Mouse (Mus musculus) myocyte (in vitro differentiated cells): Measurements from ENCODE around the gene Cog8.

Source experiments
- CEBPB ChIP-seq: IDR thresholded peaks from 2 replicates; pipeline ENCODE4 v1.6.1; 2011; ENCODE audit warnings: mild to moderate bottlenecking, moderate library complexity; ENCODE audit not compliant: poor library complexity, insufficient read depth, severe bottlenecking
- E2F4 ChIP-seq: IDR thresholded peaks from one replicate; pipeline ENCODE4 v1.6.1; 2011; ENCODE audit warnings: mild to moderate bottlenecking, control low read depth, moderate library complexity; ENCODE audit not compliant: insufficient read depth
- MAX ChIP-seq: IDR thresholded peaks from one replicate; pipeline ENCODE4 v1.6.1; 2011; ENCODE audit warnings: low read depth, mild to moderate bottlenecking, control low read depth
- POLR2A ChIP-seq: IDR thresholded peaks from one replicate; pipeline ENCODE4 v1.6.1; 2011; ENCODE audit warnings: low read depth, mild to moderate bottlenecking, control low read depth, moderate library complexity; ENCODE audit not compliant: insufficient read length
- POLR2AphosphoS2 ChIP-seq: IDR thresholded peaks from one replicate; pipeline ENCODE4 v1.6.1; 2011; ENCODE audit warnings: low read depth, control low read depth; ENCODE audit not compliant: insufficient read length
- TCF12 ChIP-seq: IDR thresholded peaks from one replicate; pipeline ENCODE4 v1.6.1; 2011; ENCODE audit warnings: mild to moderate bottlenecking, control low read depth; ENCODE audit not compliant: poor library complexity, insufficient read depth, severe bottlenecking
- TCF3 ChIP-seq: IDR thresholded peaks from one replicate; pipeline ENCODE4 v1.6.1; 2011; ENCODE audit warnings: low read depth, control low read depth; ENCODE audit not compliant: insufficient read length
- USF1 ChIP-seq: IDR thresholded peaks from one replicate; pipeline ENCODE4 v1.6.1; 2011; ENCODE audit warnings: low read depth, mild to moderate bottlenecking, control low read depth, moderate library complexity

- TF ChIP-seq POLR2A: no peak
- no peak for TF ChIP-seq MAX
- no peak for TF ChIP-seq TCF3
- no peak for TF ChIP-seq E2F4
- TF ChIP-seq CEBPB: no peak
- no peak for TF ChIP-seq POLR2AphosphoS2
- no peak for TF ChIP-seq USF1
- no peak for TF ChIP-seq TCF12
These were observed 19.9 kb downstream of the Cog8 start for GRCm38 (mm10) chr8:107036626-107037025.
